Mouse (Mus musculus) yolk sac, embryonic 10.5 days (tissue): ENCODE measurements around the gene Pes1.
"Not testable (repeated sequence)": the region's sequence is repeated elsewhere in the genome, so short reads cannot be mapped to it uniquely, and the experiment has no call there.

Source experiments
- DNase-seq: peaks from one replicate; pipeline ENCODE4 v3.0.0-alpha.2; 2017; ENCODE audit warnings: low spot score

Gene Pes1

GRCm38 (mm10) chr11:4012616-4013015, 48.8 kb downstream of the Pes1 start:
- DNase-seq, result no peak

- not testable (repeated sequence) for DNase-seq
Observed at GRCm38 (mm10) chr11:4015796-4016195, 52.0 kb downstream of the Pes1 start.

GRCm38 (mm10) chr11:4022111-4022510, 58.3 kb downstream of the Pes1 start:
- not testable (repeated sequence) for DNase-seq

GRCm38 (mm10) chr11:4023321-4023720, 59.5 kb downstream of the Pes1 start:
- no peak for DNase-seq

GRCm38 (mm10) chr11:4027066-4027465, 63.3 kb downstream of the Pes1 start:
- no peak for DNase-seq

GRCm38 (mm10) chr11:4027561-4028334, 64.0 kb downstream of the Pes1 start:
- no peak for DNase-seq

- DNase-seq, result no peak
Observed at GRCm38 (mm10) chr11:4029343-4029742, 65.6 kb downstream of the Pes1 start.
